Mouse (Mus musculus): ENCODE measurements around the gene Dnah5. TPM values are rescaled to one million over a fixed set of nuclear protein-coding genes. Genes with fewer than 3 reads are reported as not detected.
"Not testable (repeated sequence)": the region's sequence is repeated elsewhere in the genome, so short reads cannot be mapped to it uniquely, and the experiment has no call there.

The Dnah5 gene
- polyA plus RNA-seq, 1 experiment, result 0.32 TPM

- no peak for DNase-seq (ENCODE audit: low read depth)
Measured at GRCm38 (mm10) chr15:28307131-28307530, 103.6 kb downstream of the Dnah5 start.

- no peak for DNase-seq (ENCODE audit: low read depth)
Measured at GRCm38 (mm10) chr15:28307884-28308283, 104.3 kb downstream of the Dnah5 start.

GRCm38 (mm10) chr15:28310516-28310915, 107.0 kb downstream of the Dnah5 start:
- no peak for DNase-seq (ENCODE audit: low read depth)

- no peak for DNase-seq (ENCODE audit: low read depth)
Measured at GRCm38 (mm10) chr15:28313451-28313850, 109.9 kb downstream of the Dnah5 start.

- no peak for DNase-seq (ENCODE audit: low read depth)
Measured at GRCm38 (mm10) chr15:28315812-28316528, 112.4 kb downstream of the Dnah5 start.

- DNase-seq (ENCODE audit: low read depth), result no peak
Measured at GRCm38 (mm10) chr15:28322533-28322932, 119.0 kb downstream of the Dnah5 start.

- no peak for DNase-seq (ENCODE audit: low read depth)
Measured at GRCm38 (mm10) chr15:28326985-28327384, 123.4 kb downstream of the Dnah5 start.

- no peak for DNase-seq (ENCODE audit: low read depth)
Measured at GRCm38 (mm10) chr15:28327441-28327840, 123.9 kb downstream of the Dnah5 start.

GRCm38 (mm10) chr15:28341151-28341550, 137.6 kb downstream of the Dnah5 start:
- DNase-seq (ENCODE audit: low read depth), result no peak

- DNase-seq (ENCODE audit: low read depth), result no peak
Measured at GRCm38 (mm10) chr15:28367561-28367960, 164.0 kb downstream of the Dnah5 start.

- DNase-seq (ENCODE audit: low read depth), result no peak
Measured at GRCm38 (mm10) chr15:28370431-28370830, 166.9 kb downstream of the Dnah5 start.

GRCm38 (mm10) chr15:28371506-28371905, 168.0 kb downstream of the Dnah5 start:
- DNase-seq (ENCODE audit: low read depth), result no peak

GRCm38 (mm10) chr15:28374394-28374793, 170.8 kb downstream of the Dnah5 start:
- no peak for DNase-seq (ENCODE audit: low read depth)

- no peak for DNase-seq (ENCODE audit: low read depth)
Measured at GRCm38 (mm10) chr15:28380909-28381308, 177.4 kb downstream of the Dnah5 start.

GRCm38 (mm10) chr15:28393723-28394122, 190.2 kb downstream of the Dnah5 start:
- not testable (repeated sequence) for DNase-seq (ENCODE audit: low read depth)

- DNase-seq (ENCODE audit: low read depth), result no peak
Measured at GRCm38 (mm10) chr15:28395481-28395880, 191.9 kb downstream of the Dnah5 start.

- DNase-seq (ENCODE audit: low read depth), result no peak
Measured at GRCm38 (mm10) chr15:28398472-28398871, 194.9 kb downstream of the Dnah5 start.

GRCm38 (mm10) chr15:28399258-28399657, 195.7 kb downstream of the Dnah5 start:
- no peak for DNase-seq (ENCODE audit: low read depth)

- no peak for DNase-seq (ENCODE audit: low read depth)
Measured at GRCm38 (mm10) chr15:28404630-28405029, 201.1 kb downstream of the Dnah5 start.

GRCm38 (mm10) chr15:28405136-28405535, 201.6 kb downstream of the Dnah5 start:
- DNase-seq (ENCODE audit: low read depth), result no peak

- DNase-seq (ENCODE audit: low read depth), result no peak
Measured at GRCm38 (mm10) chr15:28439702-28440101, 236.2 kb downstream of the Dnah5 start.

- DNase-seq (ENCODE audit: low read depth), result no peak
Measured at GRCm38 (mm10) chr15:28444494-28444893, 240.9 kb downstream of the Dnah5 start.

GRCm38 (mm10) chr15:28461091-28461778, 257.7 kb downstream of the Dnah5 start:
- not testable (repeated sequence) for DNase-seq (ENCODE audit: low read depth)

Measured in gonadal fat pad, adult 2 months (tissue).